Mouse (Mus musculus) MN1 (cell line): ENCODE data around the gene Prl3d1.
"Not testable (repeated sequence)": the region's sequence is repeated elsewhere in the genome, so short reads cannot be mapped to it uniquely, and the experiment has no call there.

Experiments used
- DNase-seq: peaks from one replicate; pipeline ENCODE4 v3.0.0-alpha.2; 2016; ENCODE audit warnings: low spot score

Gene Prl3d1

GRCm38 (mm10) chr13:27093890-27094289, at the start of gene Prl3d1:
Prl3d1 (plus strand) TSS chr13:27094190.
- not testable (repeated sequence) for DNase-seq

- DNase-seq: no peak
These were observed 36.7 kb upstream of the Prl3d1 start, which contains the start of gene Prl for GRCm38 (mm10) chr13:27057270-27057669. Prl (plus strand) TSS chr13:27057570.

- DNase-seq: no peak
These were observed 34.8 kb upstream of the Prl3d1 start for GRCm38 (mm10) chr13:27059177-27059576.

GRCm38 (mm10) chr13:27121398-27121797, 27.4 kb downstream of the Prl3d1 start, which contains the start of gene Prl3d2:
Prl3d2 (plus strand) TSS chr13:27121698.
- DNase-seq: not testable (repeated sequence)

- DNase-seq: no peak
These were observed 54.3 kb downstream of the Prl3d1 start for GRCm38 (mm10) chr13:27148264-27148663.
